Mouse (Mus musculus): ENCODE measurements around the gene Wwtr1. TPM values are rescaled to one million over a fixed set of nuclear protein-coding genes. Genes with fewer than 3 reads are reported as not detected.

The Wwtr1 gene
- polyA plus RNA-seq, 1 experiment from 2014 or later = 7.9 TPM

GRCm38 (mm10) chr3:57469325-57469724 lies 106.4 kb downstream of the Wwtr1 start:
- no peak overlapping the region for H3K9ac ChIP-seq
- no peaks in the 10 kb centered on the region for H3K36me3 ChIP-seq (replicated peaks)

GRCm38 (mm10) chr3:57466289-57466688 lies 109.4 kb downstream of the Wwtr1 start:
- Histone ChIP-seq H3K4me2 (no peak overlapping the region), H3K9ac (no peak overlapping the region), H3K27me3 (replicated peaks) (no peaks in the 10 kb centered on the region), H3K36me3 (replicated peaks) (no peaks in the 10 kb centered on the region), H3K9me3 (no peaks in the 10 kb centered on the region), H3K4me3 (no peak overlapping the region), H3K4me1 (peaks cover 9% of the 10 kb centered on the region; the same call in 1 of the 2 replicates), H3K27ac (no peak overlapping the region)
- WGBS = 68% methylated on average over 3 of the region's 3 CpGs
- ATAC-seq (replicated peaks) = peak; percentile 51; the same call in 1 of the 2 replicates

More at GRCm38 (mm10) chr3:57469325-57469724, 106.4 kb downstream of the Wwtr1 start:
- ATAC-seq (replicated peaks) = no peak
- WGBS = 97% methylated on average over 3 of the region's 3 CpGs
- Histone ChIP-seq H3K4me1 (peaks cover 20% of the 10 kb centered on the region), H3K4me3 (no peak overlapping the region), H3K4me2 (no peak overlapping the region), H3K27ac (no peak overlapping the region), H3K9me3 (no peaks in the 10 kb centered on the region), H3K27me3 (replicated peaks) (no peaks in the 10 kb centered on the region)

- no peaks in the 10 kb centered on the region for H3K36me3 ChIP-seq (replicated peaks)
- H3K9me3 ChIP-seq = no peaks in the 10 kb centered on the region
- no peak overlapping the region for H3K9ac ChIP-seq
- WGBS = 90% methylated on average over 4 of the region's 4 CpGs
- no peak overlapping the region for H3K27ac ChIP-seq
- no peak for ATAC-seq (replicated peaks)
- no peaks in the 10 kb centered on the region for H3K27me3 ChIP-seq (replicated peaks)
- H3K4me2 ChIP-seq = no peak overlapping the region
- H3K4me1 ChIP-seq = no peaks in the 10 kb centered on the region
- no peak overlapping the region for H3K4me3 ChIP-seq
Measured at GRCm38 (mm10) chr3:57463302-57463701, 112.4 kb downstream of the Wwtr1 start.

- H3K27me3 ChIP-seq (replicated peaks) = no peaks in the 10 kb centered on the region
- no peak overlapping the region for H3K9ac ChIP-seq
- H3K27ac ChIP-seq = no peak overlapping the region
- no peak overlapping the region for H3K4me2 ChIP-seq
- 67% methylated on average over 11 of the region's 11 CpGs for WGBS
- ATAC-seq (replicated peaks) = no peak; the same call in 1 of the 2 replicates
- no peaks in the 10 kb centered on the region for H3K36me3 ChIP-seq (replicated peaks)
- no peak overlapping the region for H3K4me3 ChIP-seq
- no peaks in the 10 kb centered on the region for H3K4me1 ChIP-seq
- no peaks in the 10 kb centered on the region for H3K9me3 ChIP-seq
Measured at GRCm38 (mm10) chr3:57458652-57459051, 117.1 kb downstream of the Wwtr1 start.

- no peak overlapping the region for H3K9ac ChIP-seq
- H3K36me3 ChIP-seq (replicated peaks) = no peaks in the 10 kb centered on the region
- no peaks in the 10 kb centered on the region for H3K4me1 ChIP-seq
- H3K9me3 ChIP-seq = no peaks in the 10 kb centered on the region
- no peaks in the 10 kb centered on the region for H3K27me3 ChIP-seq (replicated peaks)
- H3K4me2 ChIP-seq = no peak overlapping the region
- peak; percentile 80; the same call in 1 of the 2 replicates for ATAC-seq (replicated peaks)
- H3K27ac ChIP-seq = no peak overlapping the region
- no peak overlapping the region for H3K4me3 ChIP-seq
- WGBS = 34% methylated on average over 5 of the region's 5 CpGs
Measured at GRCm38 (mm10) chr3:57448445-57448844, 127.3 kb downstream of the Wwtr1 start.

GRCm38 (mm10) chr3:57447889-57448288 lies 127.8 kb downstream of the Wwtr1 start:
- H3K4me1 ChIP-seq = no peaks in the 10 kb centered on the region
- 58% methylated on average over 1 of the region's 1 CpGs for WGBS
- H3K4me2 ChIP-seq = no peak overlapping the region
- no peaks in the 10 kb centered on the region for H3K27me3 ChIP-seq (replicated peaks)
- no peaks in the 10 kb centered on the region for H3K9me3 ChIP-seq
- H3K36me3 ChIP-seq (replicated peaks) = no peaks in the 10 kb centered on the region
- no peak overlapping the region for H3K9ac ChIP-seq
- ATAC-seq (replicated peaks) = no peak
- H3K27ac ChIP-seq = no peak overlapping the region
- H3K4me3 ChIP-seq = no peak overlapping the region

GRCm38 (mm10) chr3:57445706-57446105 lies 130.0 kb downstream of the Wwtr1 start:
- no peak for ATAC-seq (replicated peaks)
- WGBS = 52% methylated on average over 3 of the region's 3 CpGs

GRCm38 (mm10) chr3:57440956-57441355 lies 134.8 kb downstream of the Wwtr1 start:
- ATAC-seq (replicated peaks) = no peak
- H3K4me3 ChIP-seq = no peak overlapping the region
- H3K36me3 ChIP-seq (replicated peaks) = no peaks in the 10 kb centered on the region
- 85% methylated on average over 3 of the region's 3 CpGs for WGBS
- H3K4me2 ChIP-seq = no peak overlapping the region
- H3K27ac ChIP-seq = no peak overlapping the region
- no peaks in the 10 kb centered on the region for H3K27me3 ChIP-seq (replicated peaks)
- H3K4me1 ChIP-seq = no peaks in the 10 kb centered on the region
- H3K9ac ChIP-seq = no peak overlapping the region
- no peaks in the 10 kb centered on the region for H3K9me3 ChIP-seq

More at GRCm38 (mm10) chr3:57445706-57446105, 130.0 kb downstream of the Wwtr1 start:
- Histone ChIP-seq H3K4me3 (no peak overlapping the region), H3K9ac (no peak overlapping the region), H3K36me3 (replicated peaks) (no peaks in the 10 kb centered on the region), H3K27ac (no peak overlapping the region), H3K9me3 (no peaks in the 10 kb centered on the region), H3K4me2 (no peak overlapping the region), H3K27me3 (replicated peaks) (no peaks in the 10 kb centered on the region), H3K4me1 (no peaks in the 10 kb centered on the region)

- H3K9ac ChIP-seq = no peak overlapping the region
- no peaks in the 10 kb centered on the region for H3K27me3 ChIP-seq (replicated peaks)
- 86% methylated on average over 8 of the region's 8 CpGs for WGBS
- H3K36me3 ChIP-seq (replicated peaks) = no peaks in the 10 kb centered on the region
- H3K4me1 ChIP-seq = no peaks in the 10 kb centered on the region
- no peak overlapping the region for H3K4me2 ChIP-seq
- H3K9me3 ChIP-seq = no peaks in the 10 kb centered on the region
- no peak for ATAC-seq (replicated peaks)
- H3K27ac ChIP-seq = no peak overlapping the region
- H3K4me3 ChIP-seq = no peak overlapping the region
Measured at GRCm38 (mm10) chr3:57435364-57435763, 140.3 kb downstream of the Wwtr1 start.

GRCm38 (mm10) chr3:57431706-57432105 lies 144.0 kb downstream of the Wwtr1 start:
- Histone ChIP-seq H3K27ac (no peak overlapping the region), H3K4me3 (no peak overlapping the region), H3K4me2 (no peak overlapping the region), H3K27me3 (replicated peaks) (no peaks in the 10 kb centered on the region), H3K9ac (no peak overlapping the region), H3K4me1 (no peaks in the 10 kb centered on the region), H3K9me3 (no peaks in the 10 kb centered on the region), H3K36me3 (replicated peaks) (no peaks in the 10 kb centered on the region)
- WGBS = 80% methylated on average over 3 of the region's 3 CpGs
- ATAC-seq (replicated peaks) = no peak

- no peak overlapping the region for H3K4me2 ChIP-seq
- no peak overlapping the region for H3K27ac ChIP-seq
- no peak for ATAC-seq (replicated peaks)
- WGBS = 69% methylated on average over 4 of the region's 4 CpGs
- no peak overlapping the region for H3K9ac ChIP-seq
- no peaks in the 10 kb centered on the region for H3K9me3 ChIP-seq
- no peak overlapping the region for H3K4me3 ChIP-seq
- no peaks in the 10 kb centered on the region for H3K27me3 ChIP-seq (replicated peaks)
- no peaks in the 10 kb centered on the region for H3K36me3 ChIP-seq (replicated peaks)
- H3K4me1 ChIP-seq = no peaks in the 10 kb centered on the region
Measured at GRCm38 (mm10) chr3:57429486-57429885, 146.2 kb downstream of the Wwtr1 start.

- Histone ChIP-seq H3K4me3 (no peak overlapping the region), H3K4me2 (no peak overlapping the region), H3K4me1 (no peaks in the 10 kb centered on the region), H3K27ac (no peak overlapping the region), H3K36me3 (replicated peaks) (no peaks in the 10 kb centered on the region), H3K27me3 (replicated peaks) (no peaks in the 10 kb centered on the region), H3K9me3 (no peaks in the 10 kb centered on the region), H3K9ac (no peak overlapping the region)
- ATAC-seq (replicated peaks) = no peak
- WGBS = 62% methylated on average over 5 of the region's 5 CpGs
Measured at GRCm38 (mm10) chr3:57428682-57429464, 146.8 kb downstream of the Wwtr1 start.

- no peak overlapping the region for H3K27ac ChIP-seq
- no peak for ATAC-seq (replicated peaks)
Measured at GRCm38 (mm10) chr3:57426351-57426750, 149.4 kb downstream of the Wwtr1 start.

More at GRCm38 (mm10) chr3:57426351-57426750, 149.4 kb downstream of the Wwtr1 start:
- Histone ChIP-seq H3K9ac (no peak overlapping the region), H3K4me2 (no peak overlapping the region), H3K4me1 (no peaks in the 10 kb centered on the region), H3K4me3 (no peak overlapping the region), H3K9me3 (no peaks in the 10 kb centered on the region), H3K36me3 (replicated peaks) (no peaks in the 10 kb centered on the region), H3K27me3 (replicated peaks) (no peaks in the 10 kb centered on the region)
- 87% methylated on average over 11 of the region's 11 CpGs for WGBS
